Mouse (Mus musculus): ENCODE measurements around the gene Imp3.
"Not testable (repeated sequence)": the region's sequence is repeated elsewhere in the genome, so short reads cannot be mapped to it uniquely, and the experiment has no call there.

Imp3 gene

DNA sequence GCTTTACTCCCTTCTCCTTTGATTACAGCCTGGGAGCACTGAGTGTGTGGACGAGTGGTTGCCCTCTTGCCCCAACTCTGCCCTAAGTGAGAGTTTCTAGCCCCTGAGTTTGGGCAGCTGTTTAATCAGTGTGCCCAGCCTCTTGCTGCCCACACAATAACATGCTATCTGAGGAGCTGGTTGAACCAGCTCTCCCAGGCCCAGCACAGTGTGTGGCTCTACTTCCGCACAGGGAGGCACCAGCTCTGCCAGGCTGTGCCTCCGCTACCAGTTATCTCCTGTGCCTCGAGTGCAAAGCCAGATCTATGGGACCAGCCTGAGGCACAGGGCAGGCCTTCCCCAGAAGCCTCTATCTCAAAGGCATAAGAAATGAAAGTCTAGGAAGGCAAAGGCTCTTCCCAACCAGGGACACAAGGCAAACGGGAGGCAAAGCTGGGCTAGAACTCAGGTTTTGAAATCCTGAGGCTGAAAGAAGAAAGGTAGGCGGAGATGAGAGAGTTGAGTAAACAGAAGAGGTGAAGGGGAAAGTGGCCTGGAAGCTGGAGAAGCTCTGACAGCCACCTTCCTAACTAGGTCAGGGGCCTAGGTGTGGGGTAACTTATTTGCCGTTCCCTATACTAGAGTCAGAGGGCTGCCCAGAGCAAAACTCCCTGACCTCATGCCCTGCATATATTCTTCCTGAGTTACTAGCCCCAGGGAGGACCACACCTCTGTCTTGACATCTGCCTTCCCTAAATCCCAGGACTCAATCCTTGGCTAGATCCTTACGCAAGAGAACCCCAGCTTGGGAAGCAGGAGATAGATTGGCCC lies 13.2 kb upstream of the Imp3 start:
- DNase-seq (ENCODE audit: low spot score) = no peak

GRCm38 (mm10) chr9:56924651-56925027 lies 12.6 kb upstream of the Imp3 start:
- peak; percentile 43 for DNase-seq (ENCODE audit: low spot score)

DNA sequence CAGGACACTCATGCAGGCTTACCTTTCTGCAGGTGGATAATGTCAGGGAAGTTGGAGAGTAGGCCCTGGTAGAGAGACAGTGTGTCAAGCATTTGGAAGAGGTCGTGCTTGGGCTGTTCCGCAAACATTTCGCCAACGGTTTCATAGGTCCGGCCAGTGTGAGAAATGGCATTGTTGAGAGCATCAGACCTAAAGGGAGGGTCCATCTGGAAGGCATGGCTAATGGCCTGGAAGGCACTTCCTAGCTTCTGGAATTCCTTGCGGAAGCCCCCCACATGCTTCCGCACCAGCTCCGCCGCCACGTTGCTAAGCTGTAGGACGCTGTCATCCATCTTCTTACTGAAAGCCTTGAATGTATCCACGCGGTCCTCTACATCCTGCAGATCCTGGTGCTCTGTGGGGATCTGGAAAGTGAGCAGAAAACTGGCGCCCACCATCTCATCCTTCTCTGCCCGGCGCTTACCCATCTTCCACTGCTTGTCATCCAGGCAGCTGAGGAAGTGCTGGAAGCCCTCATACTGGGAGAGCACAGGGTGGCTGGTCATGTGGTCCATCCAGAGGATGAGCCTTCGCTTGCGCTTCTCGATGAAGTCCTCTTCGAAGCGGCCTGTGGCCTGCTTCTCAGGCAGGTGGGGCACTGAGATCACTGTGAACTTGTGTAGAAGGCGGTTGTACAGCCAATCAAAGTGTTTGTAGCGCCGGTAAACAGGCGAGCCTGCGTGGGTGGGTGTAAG lies 11.8 kb upstream of the Imp3 start:
- no peak for DNase-seq (ENCODE audit: low spot score)

GRCm38 (mm10) chr9:56926025-56926360 lies 11.3 kb upstream of the Imp3 start:
- no peak for DNase-seq (ENCODE audit: low spot score)

DNA sequence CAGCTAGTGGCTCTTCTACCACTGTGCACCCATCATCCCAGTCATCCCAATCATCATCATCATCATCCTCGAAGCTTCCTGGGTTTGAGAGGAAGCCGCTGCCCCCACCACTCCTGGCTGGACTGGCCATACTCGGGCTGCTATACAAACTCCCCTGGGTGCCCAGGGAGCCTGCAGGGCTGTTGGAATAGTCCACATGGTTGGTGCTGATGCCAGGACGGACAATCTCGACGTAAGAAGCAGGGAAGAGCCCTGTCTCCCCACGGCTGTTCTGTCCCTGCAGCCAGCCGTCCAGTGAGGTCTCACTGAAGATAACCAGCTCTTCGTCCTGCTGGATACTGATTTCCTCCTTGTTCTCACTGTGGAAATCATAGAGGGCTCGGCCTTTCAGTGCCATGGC lies 10.9 kb upstream of the Imp3 start:
- no peak for DNase-seq (ENCODE audit: low spot score)

DNA sequence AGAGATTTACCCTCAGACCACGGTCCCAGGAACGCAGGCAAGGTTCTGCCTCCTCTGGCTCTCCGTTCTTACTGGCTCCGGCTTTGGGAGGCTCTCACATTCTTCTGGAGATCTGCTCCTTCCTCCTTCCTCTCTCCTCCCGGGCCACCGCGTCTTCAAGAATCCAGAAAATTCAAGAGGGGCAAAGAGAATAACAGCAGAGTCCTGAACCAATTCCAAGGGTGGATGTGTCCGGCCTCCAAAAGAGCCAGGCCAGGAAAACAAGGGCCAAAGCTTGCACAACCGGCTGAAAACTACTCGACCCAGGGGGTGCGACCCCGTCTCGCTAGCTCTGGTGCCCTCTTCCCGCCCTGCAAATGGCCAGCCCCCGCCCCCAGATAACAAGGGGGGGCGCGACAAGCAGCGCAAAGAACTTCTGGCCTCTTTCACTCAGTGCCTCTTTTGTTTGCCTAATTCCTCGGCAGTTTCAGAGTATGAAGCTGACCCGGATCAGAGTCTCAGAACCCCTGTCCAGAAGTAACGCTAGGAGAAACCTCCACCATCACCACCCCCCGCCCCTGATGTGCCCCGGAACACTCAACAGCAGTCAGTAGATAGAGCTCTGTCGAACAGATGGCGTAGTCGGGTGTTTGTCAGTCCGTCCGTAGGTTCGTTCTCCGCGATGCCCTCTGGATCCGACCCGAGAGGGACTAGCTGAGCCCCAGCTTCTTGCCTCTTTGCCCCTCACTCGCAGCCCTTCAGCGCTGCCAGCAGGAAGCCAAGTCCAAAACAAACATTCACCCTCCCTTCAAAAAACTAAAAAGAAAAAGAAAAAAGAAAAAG lies 9.9 kb upstream of the Imp3 start:
- DNase-seq (ENCODE audit: low spot score) = no peak

DNA sequence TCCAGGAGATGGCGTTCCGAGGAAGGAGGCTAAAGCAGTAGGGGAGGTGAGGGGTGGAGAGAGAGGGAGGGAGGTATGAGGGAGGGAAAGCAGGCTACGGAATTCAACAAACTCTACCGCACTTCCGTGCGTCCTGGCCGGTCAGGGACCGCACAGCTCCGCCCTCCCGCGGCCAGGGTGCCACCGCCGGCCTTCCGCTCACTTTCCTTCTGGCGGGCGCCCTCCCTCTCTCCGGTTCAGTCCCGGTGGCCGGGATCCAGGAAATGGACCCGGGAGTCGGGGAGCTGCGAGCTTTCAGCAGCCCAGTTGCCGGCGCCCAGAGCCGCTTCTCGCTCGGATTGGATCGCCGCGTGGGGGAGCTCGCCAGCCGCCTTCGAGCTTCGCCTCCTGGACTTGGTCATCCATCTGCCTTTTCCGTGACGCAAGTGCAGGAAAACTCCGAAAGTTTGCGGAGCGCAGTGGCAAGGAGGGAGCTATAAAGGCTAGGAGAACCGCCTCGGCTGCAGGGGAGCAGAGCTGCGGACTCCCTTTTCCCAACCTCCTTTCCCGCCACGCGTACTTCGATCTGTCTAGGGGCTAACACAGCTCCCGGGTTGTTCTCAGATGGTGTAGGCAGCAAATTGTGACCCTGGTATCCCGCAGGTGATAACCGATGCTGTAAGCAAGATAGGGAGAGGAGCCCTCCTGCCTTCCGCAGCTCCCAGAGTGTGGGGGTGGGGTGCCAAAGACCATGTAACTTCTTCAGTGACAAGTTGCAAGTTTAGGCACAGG lies 9.0 kb upstream of the Imp3 start, which contains the start of gene Snx33:
Gene Snx33 (minus strand): TSS at position 331 of the 771 bp plus-strand sequence.
- peak; percentile 87 for DNase-seq (ENCODE audit: low spot score)

DNA sequence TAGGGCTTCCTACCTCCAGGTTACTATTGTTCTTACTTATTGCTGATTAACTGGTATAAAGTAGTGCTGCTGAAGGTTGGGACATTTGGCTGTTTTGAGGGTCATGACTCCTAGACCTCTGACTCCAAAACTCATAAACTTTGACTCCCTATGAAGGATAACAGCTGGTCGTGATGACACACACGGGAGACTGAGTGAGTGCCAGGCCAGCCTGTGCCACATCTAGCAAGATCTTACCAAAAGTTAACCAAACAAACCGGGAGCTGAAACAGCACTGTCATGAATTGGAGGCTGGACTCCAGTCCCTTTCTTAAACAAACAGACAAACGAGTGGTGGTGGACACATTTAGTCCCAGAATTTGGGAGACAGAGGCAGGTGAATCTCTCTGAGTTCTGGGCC lies 7.8 kb upstream of the Imp3 start:
- no peak for DNase-seq (ENCODE audit: low spot score)

- no peak for DNase-seq (ENCODE audit: low spot score)
These were observed 6.7 kb upstream of the Imp3 start for GRCm38 (mm10) chr9:56930556-56930955.

DNA sequence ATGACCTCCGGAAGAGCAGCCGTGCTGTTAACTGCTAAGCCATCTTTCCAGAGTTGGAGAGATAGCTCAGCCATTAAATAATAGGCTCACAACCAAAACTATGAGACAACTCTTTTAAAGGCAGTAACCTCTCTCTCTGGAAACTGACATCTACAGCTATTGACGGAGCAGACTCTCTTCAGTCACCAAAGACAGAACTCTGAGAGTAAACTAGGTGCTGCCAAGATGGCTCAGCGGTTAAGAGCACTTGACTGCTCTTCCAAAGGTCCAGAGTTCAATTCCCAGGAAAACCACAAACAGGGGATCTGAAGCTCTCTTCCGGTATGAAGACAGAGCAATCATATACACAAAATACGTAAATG lies 433 bp upstream of the Imp3 start:
- DNase-seq (ENCODE audit: low spot score) = no peak

DNA sequence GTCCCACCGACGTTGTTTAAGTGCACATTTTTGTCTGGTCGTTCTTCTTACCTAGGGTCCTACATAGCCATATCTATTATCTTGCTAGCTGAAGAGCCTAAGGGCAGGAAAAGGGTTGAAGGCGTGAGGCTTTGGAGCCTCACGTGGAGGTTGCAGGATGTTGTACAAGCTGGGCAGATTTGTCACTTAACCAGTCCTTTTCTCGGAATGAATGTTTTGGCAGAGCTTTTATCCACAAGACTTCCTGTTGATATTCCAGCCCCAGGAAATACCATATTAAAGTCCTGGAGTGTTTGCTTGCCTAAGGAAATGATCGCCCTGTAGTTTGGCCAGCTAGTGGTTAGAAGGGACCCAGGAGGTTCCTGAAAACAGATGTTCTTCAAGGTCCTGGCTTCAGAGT lies 1.1 kb downstream of the Imp3 start:
- DNase-seq (ENCODE audit: low spot score) = no peak

DNA sequence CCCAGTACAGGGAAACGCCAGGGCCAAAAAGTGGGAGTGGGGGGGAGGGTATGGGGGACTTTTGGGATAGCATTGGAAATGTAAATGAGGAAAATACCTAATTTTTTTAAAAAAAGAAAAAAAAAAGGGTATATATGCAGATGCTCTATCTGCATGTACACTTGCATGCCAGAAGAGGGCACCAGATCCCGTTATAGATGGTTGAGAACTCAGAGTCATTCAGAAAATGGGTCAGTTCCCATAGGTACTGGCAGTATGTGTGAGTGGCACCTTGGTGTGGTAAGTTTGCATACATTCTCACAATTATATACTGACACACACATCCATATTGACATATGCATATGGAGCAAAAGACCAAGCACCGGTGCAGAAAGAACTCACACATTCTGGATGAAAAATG lies 10.2 kb downstream of the Imp3 start:
- not testable (repeated sequence) for DNase-seq (ENCODE audit: low spot score)

DNA sequence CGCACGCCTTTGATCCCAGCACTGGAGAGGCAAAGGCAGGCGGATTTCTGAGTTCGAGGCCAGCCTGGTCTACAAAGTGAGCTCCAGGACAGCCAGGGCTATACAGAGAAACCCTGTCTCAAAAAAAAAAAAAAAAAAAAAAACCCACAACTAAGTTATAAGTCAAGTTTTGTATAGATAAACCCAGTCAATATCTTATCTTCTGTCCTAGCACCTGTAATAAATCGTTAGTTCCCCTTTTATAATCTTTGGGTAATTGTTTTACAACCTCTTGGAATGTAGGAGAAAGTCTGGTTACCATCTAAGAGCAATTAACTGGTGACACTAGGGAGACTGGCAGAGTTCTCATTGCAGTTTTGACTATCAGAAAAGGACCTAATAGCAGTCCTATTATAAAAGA lies 11.4 kb downstream of the Imp3 start:
- DNase-seq (ENCODE audit: low spot score) = not testable (repeated sequence)

GRCm38 (mm10) chr9:56949767-56950166 lies 12.5 kb downstream of the Imp3 start:
- no peak for DNase-seq (ENCODE audit: low spot score)

- peak; percentile 73 for DNase-seq (ENCODE audit: low spot score)
These were observed 13.4 kb downstream of the Imp3 start, which contains the start of gene Snupn for GRCm38 (mm10) chr9:56950414-56951400. Gene Snupn, plus strand, starts transcription at chr9:56950878.

- DNase-seq (ENCODE audit: low spot score) = no peak
These were observed 16.3 kb downstream of the Imp3 start for GRCm38 (mm10) chr9:56953562-56953961.

DNA sequence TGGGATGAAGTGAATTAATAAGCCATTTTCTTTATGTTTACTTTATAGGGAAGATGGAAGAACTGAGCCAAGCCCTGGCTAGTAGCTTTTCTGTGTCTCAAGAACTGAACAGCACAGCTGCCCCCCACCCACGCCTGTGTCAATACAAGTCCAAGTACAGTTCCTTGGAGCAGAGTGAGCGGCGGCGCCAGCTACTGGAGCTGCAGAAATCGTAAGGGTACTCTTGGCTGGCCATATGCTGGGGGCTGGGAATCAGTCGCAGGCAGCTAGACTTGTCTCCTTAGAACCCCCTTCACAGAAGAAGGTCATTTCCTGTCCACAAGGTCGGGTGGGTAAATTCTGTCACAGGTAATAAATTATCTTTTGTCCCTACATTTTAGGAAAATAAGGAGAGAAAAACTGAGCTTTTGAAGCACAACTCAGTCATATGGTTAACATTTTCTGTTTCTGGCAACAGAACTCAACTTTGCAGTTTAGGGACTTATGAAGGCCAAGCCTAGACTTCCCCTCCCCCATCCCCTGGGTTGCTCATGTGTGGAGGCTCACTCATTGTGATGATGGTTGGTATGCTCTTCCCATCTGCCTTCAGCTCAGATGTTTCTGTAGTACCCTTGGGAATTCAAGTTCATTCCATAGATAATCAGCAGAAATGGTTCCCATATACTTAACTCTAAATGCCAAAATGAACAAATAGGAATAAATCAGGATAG lies 19.8 kb downstream of the Imp3 start:
- DNase-seq (ENCODE audit: low spot score) = no peak

GRCm38 (mm10) chr9:56958689-56959088 lies 21.4 kb downstream of the Imp3 start:
- DNase-seq (ENCODE audit: low spot score) = no peak

DNA sequence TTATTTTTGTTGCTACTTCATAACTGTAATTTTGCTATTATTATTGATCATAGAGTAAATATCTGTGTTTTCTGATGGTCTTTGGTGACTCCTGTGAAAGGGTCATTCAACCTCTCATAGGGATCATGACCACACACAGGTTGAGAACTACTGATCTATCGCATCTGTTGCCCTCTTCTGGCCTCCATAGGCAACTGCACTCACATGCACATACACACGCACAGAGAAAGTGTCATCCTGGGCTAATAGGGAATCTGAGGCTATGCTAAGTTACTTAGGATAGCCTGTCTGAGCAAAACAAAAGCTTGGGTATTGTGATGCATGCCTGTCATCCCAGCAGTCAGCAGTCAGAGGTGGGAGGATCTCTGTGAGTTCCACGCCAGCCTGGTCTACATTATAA lies 24.3 kb downstream of the Imp3 start:
- DNase-seq (ENCODE audit: low spot score) = no peak

GRCm38 (mm10) chr9:56970158-56970557 lies 32.9 kb downstream of the Imp3 start:
- no peak for DNase-seq (ENCODE audit: low spot score)

All from urinary bladder, postnatal 10 days (tissue).